Mouse (Mus musculus): ENCODE data around the gene Olfr646. TPM values are rescaled to one million over a fixed set of nuclear protein-coding genes. Genes with fewer than 3 reads are reported as not detected.

The Olfr646 gene
- polyA plus RNA-seq, 1 experiment from 2014 or later: not detected

- Histone ChIP-seq H3K4me1 (ENCODE audit: control insufficient read depth, low read depth, low read length) (no peaks in the 10 kb centered on the region), H3K4me3 (ENCODE audit: low read depth, low read length) (no peak within 1 kb of the TSS), H3K9ac (ENCODE audit: low read depth, low read length) (no peak within 1 kb of the TSS), H3K36me3 (ENCODE audit: control insufficient read depth, insufficient read depth) (no peaks in the 10 kb centered on the region), H3K4me2 (ENCODE audit: low read depth, low read length) (no peak within 1 kb of the TSS), H3K27me3 (ENCODE audit: control insufficient read depth, insufficient read depth, low read depth, low read length) (no peaks in the 10 kb centered on the region), H3K9me3 (replicated peaks; ENCODE audit: control insufficient read depth, low read length) (no peaks in the 10 kb centered on the region), H3K27ac (ENCODE audit: low read length) (no peak within 1 kb of the TSS)
- 72% methylated on average over 2 of the region's 2 CpGs for WGBS (ENCODE audit: insufficient replicate concordance)
- ATAC-seq (ENCODE audit: low read depth): no peak
Measured at GRCm38 (mm10) chr7:104150456-104150855, 45.8 kb downstream of the Olfr646 start, which contains the start of gene Ubqlnl. Ubqlnl (minus strand) TSS chr7:104150556.

Other genes with a start within 250 kb of the Olfr646 start
- not detected in 2 replicates for gene Olfr66, start 218.6 kb upstream of the Olfr646 start, polyA plus RNA-seq (2015; fragmentation: Nextera tagmentation; extraction: Ambion mirVana)
- gene Olfr64, start 210.4 kb upstream of the Olfr646 start, polyA plus RNA-seq (2015; fragmentation: Nextera tagmentation; extraction: Ambion mirVana): not detected in 2 replicates
- not detected in 2 replicates for gene Olfr65, start 201.4 kb upstream of the Olfr646 start, polyA plus RNA-seq (2015; fragmentation: Nextera tagmentation; extraction: Ambion mirVana)
- 0.13 TPM in 1 of 2 replicates, not detected in the other for gene Olfr631, start 176.0 kb upstream of the Olfr646 start, polyA plus RNA-seq (2015; fragmentation: Nextera tagmentation; extraction: Ambion mirVana)
- 0.18 and 0.29 TPM in 2 replicates for gene Olfr632, start 170.5 kb upstream of the Olfr646 start, polyA plus RNA-seq (2015; fragmentation: Nextera tagmentation; extraction: Ambion mirVana)
- gene Olfr633, start 160.4 kb upstream of the Olfr646 start, polyA plus RNA-seq (2015; fragmentation: Nextera tagmentation; extraction: Ambion mirVana): not detected in 2 replicates
- not detected in 2 replicates for gene Olfr635, start 133.7 kb upstream of the Olfr646 start, polyA plus RNA-seq (2015; fragmentation: Nextera tagmentation; extraction: Ambion mirVana)
- gene Olfr638, start 106.1 kb upstream of the Olfr646 start, polyA plus RNA-seq (2015; fragmentation: Nextera tagmentation; extraction: Ambion mirVana): not detected in 2 replicates
- not detected in 2 replicates for gene Olfr639, start 87.6 kb upstream of the Olfr646 start, polyA plus RNA-seq (2015; fragmentation: Nextera tagmentation; extraction: Ambion mirVana)
- gene Olfr640, start 79.3 kb upstream of the Olfr646 start, polyA plus RNA-seq (2015; fragmentation: Nextera tagmentation; extraction: Ambion mirVana): not detected in 2 replicates
- gene Olfr641, start 69.4 kb upstream of the Olfr646 start, polyA plus RNA-seq (2015; fragmentation: Nextera tagmentation; extraction: Ambion mirVana): not detected in 2 replicates
- not detected in 2 replicates for gene Olfr642, start 52.2 kb upstream of the Olfr646 start, polyA plus RNA-seq (2015; fragmentation: Nextera tagmentation; extraction: Ambion mirVana)
- gene 4930516K23Rik, start 43.4 kb upstream of the Olfr646 start, polyA plus RNA-seq (2015; fragmentation: Nextera tagmentation; extraction: Ambion mirVana): not detected in 2 replicates
- not detected in 2 replicates for gene Olfr644, start 33.0 kb upstream of the Olfr646 start, polyA plus RNA-seq (2015; fragmentation: Nextera tagmentation; extraction: Ambion mirVana)
- not detected in 2 replicates for gene Olfr645, start 19.4 kb upstream of the Olfr646 start, polyA plus RNA-seq (2015; fragmentation: Nextera tagmentation; extraction: Ambion mirVana)
- not detected in 2 replicates for gene Ubqln5, start 25.0 kb downstream of the Olfr646 start, polyA plus RNA-seq (2015; fragmentation: Nextera tagmentation; extraction: Ambion mirVana)
- gene Olfr643, start 32.5 kb downstream of the Olfr646 start, polyA plus RNA-seq (2015; fragmentation: Nextera tagmentation; extraction: Ambion mirVana): not detected in 2 replicates
- not detected in 2 replicates for gene Ubqln3, start 38.4 kb downstream of the Olfr646 start, polyA plus RNA-seq (2015; fragmentation: Nextera tagmentation; extraction: Ambion mirVana)
- gene Ubqlnl, start 45.7 kb downstream of the Olfr646 start, polyA plus RNA-seq (2015; fragmentation: Nextera tagmentation; extraction: Ambion mirVana): not detected in 2 replicates
- gene Olfm5, start 60.0 kb downstream of the Olfr646 start, polyA plus RNA-seq (2015; fragmentation: Nextera tagmentation; extraction: Ambion mirVana): not detected in 2 replicates
- 0.04 and 0.05 TPM in 2 replicates for gene Olfr648, start 78.5 kb downstream of the Olfr646 start, polyA plus RNA-seq (2015; fragmentation: Nextera tagmentation; extraction: Ambion mirVana)
- not detected in 2 replicates for gene Olfr649, start 91.1 kb downstream of the Olfr646 start, polyA plus RNA-seq (2015; fragmentation: Nextera tagmentation; extraction: Ambion mirVana)
- 0.22 and 0.37 TPM in 2 replicates for gene Trim6, start 113.9 kb downstream of the Olfr646 start, polyA plus RNA-seq (2015; fragmentation: Nextera tagmentation; extraction: Ambion mirVana)
- 1.3 and 1.4 TPM in 2 replicates for gene Trim34a, start 139.6 kb downstream of the Olfr646 start, polyA plus RNA-seq (2015; fragmentation: Nextera tagmentation; extraction: Ambion mirVana)
- gene Trim5, start 183.2 kb downstream of the Olfr646 start, polyA plus RNA-seq (2015; fragmentation: Nextera tagmentation; extraction: Ambion mirVana): 0.33 and 0.43 TPM in 2 replicates
- gene Trim12a, start 210.6 kb downstream of the Olfr646 start, polyA plus RNA-seq (2015; fragmentation: Nextera tagmentation; extraction: Ambion mirVana): 2.8 and 3.0 TPM in 2 replicates
- gene Trim34b, start 224.6 kb downstream of the Olfr646 start, polyA plus RNA-seq (2015; fragmentation: Nextera tagmentation; extraction: Ambion mirVana): 0.13 TPM in 1 of 2 replicates, not detected in the other
- gene Trim12c, start 248.5 kb downstream of the Olfr646 start, polyA plus RNA-seq (2015; fragmentation: Nextera tagmentation; extraction: Ambion mirVana): 0.97 and 1.0 TPM in 2 replicates